In the genomic region with DNA sequence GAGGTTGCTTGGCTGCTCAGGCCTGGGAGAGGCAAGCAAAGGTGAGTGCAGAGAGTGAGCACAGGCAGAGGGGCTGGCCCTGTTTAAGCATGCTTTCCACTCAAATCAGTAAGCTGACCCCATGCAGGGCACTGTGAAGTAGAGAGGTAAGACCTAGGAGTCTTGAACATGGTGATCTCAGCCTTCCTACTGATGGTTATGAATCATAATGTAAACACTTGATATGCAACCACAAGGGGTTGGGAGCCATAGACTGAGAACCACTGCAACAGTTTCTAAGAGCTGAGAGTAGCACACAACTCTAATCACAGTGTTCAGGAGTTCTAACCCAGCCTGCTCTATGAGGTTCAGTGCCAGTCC, we compare ENCODE assay signal across 1 mouse cellular context.
TF ChIP-seq lines count a peak whose summit lies in the region.

No protein-coding gene starts in this region.

TF ChIP-seq in MEL, 35 proteins besides CTCF, POLR2A, EP300 and RAD21 (continued from another document):
- TF ChIP-seq MYB (IDR thresholded peaks at IDR 0.05; ENCODE audit: low read depth, low read length) (no peak), POLR2AphosphoS5 (IDR thresholded peaks at IDR 0.05; ENCODE audit: borderline replicate concordance, low read depth, low read length) (no peak), ZMIZ1 (IDR thresholded peaks at IDR 0.05; ENCODE audit: low read depth, low read length) (no peak), MEF2A (IDR thresholded peaks at IDR 0.05; ENCODE audit: extremely low read depth, insufficient replicate concordance, low read depth, low read length, poor library complexity, severe bottlenecking) (no peak), MAX (IDR thresholded peaks at IDR 0.05; ENCODE audit: low read length) (no peak; the same call in none of the 2 replicates), E2F4 (IDR thresholded peaks at IDR 0.05; ENCODE audit: borderline replicate concordance, low read depth, low read length) (no peak), CHD1 (IDR thresholded peaks at IDR 0.05; ENCODE audit: low read depth, low read length) (no peak)
